Mouse (Mus musculus) myocyte (in vitro differentiated cells): ENCODE results near the gene Coq5.
A peak's percentile ranks its signal among the peaks of the same experiment; 100 is the strongest.

Experiments used
- CEBPB ChIP-seq: IDR thresholded peaks from 2 replicates; pipeline ENCODE4 v1.6.1; 2011; ENCODE audit warnings: mild to moderate bottlenecking, moderate library complexity; ENCODE audit not compliant: poor library complexity, insufficient read depth, severe bottlenecking
- E2F4 ChIP-seq: IDR thresholded peaks from one replicate; pipeline ENCODE4 v1.6.1; 2011; ENCODE audit warnings: mild to moderate bottlenecking, control low read depth, moderate library complexity; ENCODE audit not compliant: insufficient read depth
- MAX ChIP-seq: IDR thresholded peaks from one replicate; pipeline ENCODE4 v1.6.1; 2011; ENCODE audit warnings: low read depth, mild to moderate bottlenecking, control low read depth
- MYOD1 ChIP-seq, 3 experiments: IDR thresholded peaks; one replicate each; pipeline ENCODE4 v1.6.1; 2011; ENCODE audit warnings: control low read depth in 2 of 3, low read depth in 2 of 3, mild to moderate bottlenecking in 2 of 3, moderate library complexity in 1 of 3; ENCODE audit not compliant: insufficient read length in 2 of 3, control insufficient read depth in 1 of 3
- MYOG ChIP-seq, 3 experiments: IDR thresholded peaks; one replicate each; pipeline ENCODE4 v1.6.1; 2011; ENCODE audit warnings: control low read depth in 2 of 3, low read depth in 2 of 3, mild to moderate bottlenecking in 2 of 3; ENCODE audit not compliant: insufficient read length in 2 of 3, control insufficient read depth in 1 of 3, insufficient read depth in 1 of 3
- POLR2A ChIP-seq: IDR thresholded peaks from one replicate; pipeline ENCODE4 v1.6.1; 2011; ENCODE audit warnings: low read depth, mild to moderate bottlenecking, control low read depth, moderate library complexity; ENCODE audit not compliant: insufficient read length
- POLR2AphosphoS2 ChIP-seq: IDR thresholded peaks from one replicate; pipeline ENCODE4 v1.6.1; 2011; ENCODE audit warnings: low read depth, control low read depth; ENCODE audit not compliant: insufficient read length
- SRF ChIP-seq: IDR thresholded peaks from one replicate; pipeline ENCODE4 v1.6.1; 2011; ENCODE audit warnings: low read depth; ENCODE audit not compliant: control insufficient read depth, insufficient read length
- TCF12 ChIP-seq: IDR thresholded peaks from one replicate; pipeline ENCODE4 v1.6.1; 2011; ENCODE audit warnings: mild to moderate bottlenecking, control low read depth; ENCODE audit not compliant: poor library complexity, insufficient read depth, severe bottlenecking
- TCF3 ChIP-seq: IDR thresholded peaks from one replicate; pipeline ENCODE4 v1.6.1; 2011; ENCODE audit warnings: low read depth, control low read depth; ENCODE audit not compliant: insufficient read length

DNA sequence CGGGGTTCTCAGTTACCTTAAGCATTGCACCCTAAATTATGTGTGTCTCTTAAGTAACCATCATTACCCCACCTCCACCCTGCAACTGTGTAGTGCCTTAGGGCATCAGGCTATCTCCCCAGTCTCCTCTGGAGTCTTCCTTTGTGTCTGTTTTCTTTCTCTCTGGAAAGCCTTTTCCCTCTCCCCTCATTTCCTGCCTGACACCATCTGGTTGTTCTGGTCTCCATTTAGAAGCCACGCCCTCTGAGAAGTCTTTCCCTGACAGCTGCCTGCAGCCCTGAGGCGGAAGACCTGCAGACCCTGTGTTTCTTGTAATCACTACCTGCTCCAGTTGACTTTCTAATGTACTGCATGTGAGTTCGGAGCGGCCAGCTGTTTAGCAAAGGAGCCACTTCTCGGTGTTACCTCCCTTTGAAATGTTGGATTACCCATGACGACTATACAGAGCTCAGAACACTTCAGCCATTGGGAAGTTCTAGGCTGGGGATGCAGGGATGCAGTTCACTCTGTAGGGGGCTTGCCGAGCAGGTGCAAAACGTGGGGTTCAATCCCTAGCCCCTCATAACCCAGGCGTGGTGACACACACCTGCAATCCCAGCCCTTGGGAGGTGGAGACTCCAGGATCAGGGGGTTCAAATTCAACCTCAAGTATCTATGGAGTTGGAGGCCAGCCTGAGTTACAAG lies 38.3 kb downstream of the Coq5 start:
- TF ChIP-seq POLR2A (no peak), TCF12 (no peak), MYOD1 (IDR thresholded peaks at IDR 0.05; ENCODE audit: control insufficient read depth in 1 of 3, insufficient read length in 2 of 3, low read depth in 2 of 3) (peak in 1 of 3 experiments; percentile 38), SRF (no peak), MAX (no peak), POLR2AphosphoS2 (no peak), E2F4 (no peak), TCF3 (no peak), CEBPB (no peak), MYOG (IDR thresholded peaks at IDR 0.05; ENCODE audit: control insufficient read depth in 1 of 3, insufficient read depth in 1 of 3, insufficient read length in 2 of 3, low read depth in 2 of 3) (peak in 1 of 3 experiments; percentile 36)
